Mouse (Mus musculus): ENCODE results near the gene Polr3h. TPM values are rescaled to one million over a fixed set of nuclear protein-coding genes. Genes with fewer than 3 reads are reported as not detected.

Polr3h gene
- polyA plus RNA-seq (2017; shearing (Covaris generic)), result 51.3 TPM

GRCm38 (mm10) chr15:81925760-81926445, at the start of gene Polr3h:
TSS of gene Polr3h (minus strand) at chr15:81926240.

GRCm38 (mm10) chr15:81960171-81961077, 34.4 kb upstream of the Polr3h start, which contains the start of gene Pmm1:
TSS of gene Pmm1 (minus strand) at chr15:81960930.

GRCm38 (mm10) chr15:81936679-81937078, 10.6 kb upstream of the Polr3h start, which contains the start of gene Csdc2:
TSS of gene Csdc2 (plus strand) at chr15:81936759.

GRCm38 (mm10) chr15:81872262-81873136, 53.5 kb downstream of the Polr3h start, which contains the start of gene Aco2:
TSS of gene Aco2 (plus strand) at chr15:81872309.

GRCm38 (mm10) chr15:81871604-81872261, 54.3 kb downstream of the Polr3h start, which contains the start of gene Phf5a:
TSS of gene Phf5a (minus strand) at chr15:81871911.

GRCm38 (mm10) chr15:81858517-81859329, 67.3 kb downstream of the Polr3h start, which contains the start of gene Tob2:
TSS of gene Tob2 (minus strand) at chr15:81858796.

Other genes starting within 250 kb of the Polr3h start
- gene Chadl, start 229.0 kb downstream of the Polr3h start, polyA plus RNA-seq (2017; shearing (Covaris generic)), result 4.7 TPM
- gene Zc3h7b, start 181.2 kb downstream of the Polr3h start, polyA plus RNA-seq (2017; shearing (Covaris generic)), result 6.3 TPM
- 75.2 TPM for gene Rangap1, start 180.7 kb downstream of the Polr3h start, polyA plus RNA-seq (2017; shearing (Covaris generic))
- 30.7 TPM for gene Tef, start 123.8 kb downstream of the Polr3h start, polyA plus RNA-seq (2017; shearing (Covaris generic))
- 65.7 TPM for gene Tob2, start 67.4 kb downstream of the Polr3h start, polyA plus RNA-seq (2017; shearing (Covaris generic))
- gene Phf5a, start 54.3 kb downstream of the Polr3h start, polyA plus RNA-seq (2017; shearing (Covaris generic)), result 90.6 TPM
- gene Aco2, start 53.9 kb downstream of the Polr3h start, polyA plus RNA-seq (2017; shearing (Covaris generic)), result 140 TPM
- not detected for gene Csdc2, start 10.5 kb upstream of the Polr3h start, polyA plus RNA-seq (2017; shearing (Covaris generic))
- 9.4 TPM for gene Pmm1, start 34.7 kb upstream of the Polr3h start, polyA plus RNA-seq (2017; shearing (Covaris generic))
- not detected for gene 1700029P11Rik, start 54.3 kb upstream of the Polr3h start, polyA plus RNA-seq (2017; shearing (Covaris generic))
- 76.9 TPM for gene Xrcc6, start 61.6 kb upstream of the Polr3h start, polyA plus RNA-seq (2017; shearing (Covaris generic))
- gene Desi1, start 107.6 kb upstream of the Polr3h start, polyA plus RNA-seq (2017; shearing (Covaris generic)), result 33.7 TPM
- gene Snu13, start 121.4 kb upstream of the Polr3h start, polyA plus RNA-seq (2017; shearing (Covaris generic)), result 164 TPM
- not detected for gene 4930407I10Rik, start 132.9 kb upstream of the Polr3h start, polyA plus RNA-seq (2017; shearing (Covaris generic))
- 0.04 TPM for gene Mei1, start 143.8 kb upstream of the Polr3h start, polyA plus RNA-seq (2017; shearing (Covaris generic))
- gene Ccdc134, start 201.7 kb upstream of the Polr3h start, polyA plus RNA-seq (2017; shearing (Covaris generic)), result 27.4 TPM
- 142 TPM for gene Srebf2, start 220.9 kb upstream of the Polr3h start, polyA plus RNA-seq (2017; shearing (Covaris generic))

Data from CD4-positive, CD25-positive, alpha-beta regulatory T cell (primary cell).